Mouse (Mus musculus): ENCODE data around the gene Tspan11. TPM values are rescaled to one million over a fixed set of nuclear protein-coding genes. Genes with fewer than 3 reads are reported as not detected.

Gene Tspan11
- total RNA-seq (2017), result not detected in 2 replicates

- ATAC-seq (replicated peaks; ENCODE audit: low read depth, poor library complexity, severe bottlenecking), result no peak
Observed at GRCm38 (mm10) chr6:127887511-127888421, at the start of gene Tspan11. Gene Tspan11, plus strand, starts transcription at chr6:127887589.

GRCm38 (mm10) chr6:127837910-127838309 is 49.5 kb upstream of the Tspan11 start:
- no peak for ATAC-seq (replicated peaks; ENCODE audit: low read depth, poor library complexity, severe bottlenecking)

- no peak for ATAC-seq (replicated peaks; ENCODE audit: low read depth, poor library complexity, severe bottlenecking)
Observed at GRCm38 (mm10) chr6:127839538-127839937, 47.9 kb upstream of the Tspan11 start.

GRCm38 (mm10) chr6:127840171-127840570 is 47.2 kb upstream of the Tspan11 start:
- ATAC-seq (replicated peaks; ENCODE audit: low read depth, poor library complexity, severe bottlenecking), result no peak

DNA sequence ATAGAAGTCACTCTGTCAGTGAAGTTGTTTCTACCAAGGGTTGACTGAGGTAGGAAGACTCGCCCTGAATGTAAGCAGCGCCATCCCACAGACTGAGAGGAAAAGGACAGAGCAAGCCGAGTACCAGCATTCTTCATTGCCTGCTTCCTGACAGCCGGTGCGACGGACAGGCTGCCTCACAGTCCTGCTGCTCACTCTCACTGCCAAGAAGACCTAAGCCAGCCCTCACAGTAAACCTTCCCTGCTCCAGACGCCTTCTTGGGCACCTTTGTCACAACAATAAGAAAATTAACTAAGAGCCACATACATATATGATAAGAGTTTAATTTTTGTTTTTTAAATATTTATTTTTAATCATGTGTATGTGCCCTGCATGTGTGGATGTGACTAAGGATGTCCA is 46.1 kb upstream of the Tspan11 start:
- ATAC-seq (replicated peaks; ENCODE audit: low read depth, poor library complexity, severe bottlenecking), result no peak

- ATAC-seq (replicated peaks; ENCODE audit: low read depth, poor library complexity, severe bottlenecking), result no peak
Observed at GRCm38 (mm10) chr6:127846521-127846920, 40.9 kb upstream of the Tspan11 start.

GRCm38 (mm10) chr6:127849496-127849895 is 37.9 kb upstream of the Tspan11 start:
- no peak for ATAC-seq (replicated peaks; ENCODE audit: low read depth, poor library complexity, severe bottlenecking)

DNA sequence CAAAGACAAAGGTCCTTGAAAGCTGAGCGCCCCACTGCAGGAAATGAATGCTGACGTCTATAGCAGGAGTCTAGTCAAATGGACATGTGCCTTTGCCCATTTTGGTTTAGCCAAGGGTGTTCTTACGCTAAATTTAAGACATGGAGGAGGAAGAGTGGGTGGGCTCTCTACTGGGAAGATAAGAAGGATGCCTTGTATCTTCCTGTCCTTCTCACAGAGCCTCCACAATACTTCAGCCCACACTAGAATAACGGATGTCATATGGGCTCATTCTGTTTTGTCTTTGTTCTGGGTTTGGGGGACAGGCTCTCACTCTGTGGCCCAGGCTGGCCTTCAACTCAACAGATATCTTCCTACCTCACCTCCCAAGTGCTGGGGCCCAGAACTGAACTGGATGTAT is 35.8 kb upstream of the Tspan11 start:
- no peak for ATAC-seq (replicated peaks; ENCODE audit: low read depth, poor library complexity, severe bottlenecking)

GRCm38 (mm10) chr6:127853241-127853640 is 34.1 kb upstream of the Tspan11 start:
- ATAC-seq (replicated peaks; ENCODE audit: low read depth, poor library complexity, severe bottlenecking), result no peak

DNA sequence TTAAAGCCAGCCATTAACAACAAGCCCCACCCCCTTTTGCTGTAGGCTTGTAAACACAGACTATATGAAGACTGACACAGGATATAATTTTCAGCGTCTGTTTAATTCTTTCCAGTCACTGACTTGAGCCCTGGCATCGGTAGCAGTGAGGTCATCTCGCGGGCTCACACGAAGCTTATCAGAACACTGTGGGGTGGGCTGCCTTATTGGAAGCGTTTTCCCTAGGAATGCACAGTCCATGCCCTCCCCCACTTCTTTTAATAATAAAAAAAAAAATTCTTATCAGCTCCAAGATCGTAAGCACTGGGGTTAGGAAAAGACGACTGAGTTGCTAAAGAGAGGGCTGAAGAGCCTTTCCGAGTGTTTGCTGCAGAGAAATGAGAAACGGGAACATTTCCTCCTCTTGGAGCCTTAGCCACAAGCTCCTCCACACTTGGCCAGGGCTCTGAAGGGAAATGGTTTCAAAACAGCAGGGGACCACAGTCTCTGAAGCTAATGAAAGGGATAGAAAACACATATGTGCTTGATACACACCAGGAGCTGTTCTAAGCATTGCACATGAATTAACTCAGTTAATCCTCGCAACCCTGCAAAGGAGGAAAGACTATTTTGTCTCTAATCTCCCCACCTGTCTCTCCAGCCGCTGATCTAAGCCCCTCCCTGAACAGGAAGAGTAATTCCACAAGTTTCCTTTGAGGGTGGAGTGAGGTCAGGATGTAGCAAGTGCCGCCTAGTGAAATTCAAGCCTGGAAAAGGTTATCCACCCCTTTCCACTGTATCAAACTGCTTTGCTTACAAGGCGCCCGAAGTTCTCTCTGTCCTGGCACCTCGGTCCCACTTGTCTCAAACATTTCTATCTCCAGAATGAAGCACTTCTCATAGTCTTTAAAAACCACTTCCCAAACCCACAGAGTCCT is 33.4 kb upstream of the Tspan11 start:
- ATAC-seq (replicated peaks; ENCODE audit: low read depth, poor library complexity, severe bottlenecking), result no peak

DNA sequence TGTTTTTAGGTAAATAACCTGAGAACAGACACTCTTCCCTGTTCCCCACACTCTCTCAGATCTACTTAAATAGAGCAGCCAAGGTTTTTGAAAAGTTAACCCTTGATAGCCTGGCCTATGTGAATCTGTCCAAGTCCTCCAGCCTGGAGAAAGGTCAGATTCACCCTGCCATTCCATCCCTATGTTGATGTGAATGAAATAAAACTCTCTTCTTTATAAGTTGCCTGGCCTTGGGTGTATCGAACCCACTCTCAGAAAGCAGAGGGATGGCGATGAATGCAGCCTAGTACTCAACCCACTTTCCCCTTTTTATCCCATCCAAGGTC is 32.7 kb upstream of the Tspan11 start:
- no peak for ATAC-seq (replicated peaks; ENCODE audit: low read depth, poor library complexity, severe bottlenecking)

DNA sequence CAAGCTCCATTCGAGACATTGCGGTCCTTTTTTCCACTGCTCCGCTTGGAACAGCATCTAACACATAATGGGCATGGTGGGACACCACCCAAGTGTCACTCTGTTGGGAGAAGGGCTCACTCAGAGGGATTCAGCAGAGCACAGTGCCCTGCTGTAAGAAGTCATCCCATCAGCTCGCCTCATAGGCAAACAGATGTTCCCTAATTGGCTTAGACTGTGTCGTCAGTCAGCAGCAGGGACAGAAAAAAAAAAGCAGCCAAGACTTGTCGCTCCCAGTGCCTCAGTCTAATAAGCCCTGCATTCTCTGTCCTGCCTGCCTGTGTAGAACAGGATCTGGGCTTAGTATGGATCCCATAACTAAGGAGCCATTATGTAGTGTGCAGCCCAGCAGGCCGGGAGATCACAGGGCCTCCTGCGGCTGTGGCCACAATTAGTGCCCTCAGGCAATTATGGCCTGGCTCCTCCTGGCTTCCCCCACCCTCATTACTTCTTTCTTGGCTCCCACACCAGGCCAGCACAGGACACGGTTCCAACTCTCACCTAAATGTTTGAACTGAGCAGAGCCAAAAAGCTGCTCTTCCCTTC is 31.6 kb upstream of the Tspan11 start:
- ATAC-seq (replicated peaks; ENCODE audit: low read depth, poor library complexity, severe bottlenecking), result no peak

DNA sequence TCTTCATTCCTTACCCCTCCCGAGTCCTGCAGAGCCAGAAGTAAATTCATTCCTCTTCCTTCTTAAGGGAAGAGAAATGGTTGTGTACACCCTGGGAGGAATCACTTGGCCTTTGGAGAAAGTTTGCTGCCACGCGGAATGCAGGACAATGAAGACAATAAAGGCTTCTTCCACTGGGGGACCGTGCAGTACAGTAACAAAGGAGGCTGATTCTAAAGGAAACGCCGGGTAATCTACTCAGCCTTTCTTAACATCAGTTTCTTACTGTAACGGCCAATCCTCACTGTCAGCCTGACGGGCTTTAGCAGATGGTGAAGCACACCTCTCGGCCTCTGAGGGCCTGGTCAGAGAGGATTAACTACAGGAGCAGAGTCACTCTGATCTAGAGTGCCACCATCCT is 25.4 kb upstream of the Tspan11 start:
- ATAC-seq (replicated peaks; ENCODE audit: low read depth, poor library complexity, severe bottlenecking), result no peak

DNA sequence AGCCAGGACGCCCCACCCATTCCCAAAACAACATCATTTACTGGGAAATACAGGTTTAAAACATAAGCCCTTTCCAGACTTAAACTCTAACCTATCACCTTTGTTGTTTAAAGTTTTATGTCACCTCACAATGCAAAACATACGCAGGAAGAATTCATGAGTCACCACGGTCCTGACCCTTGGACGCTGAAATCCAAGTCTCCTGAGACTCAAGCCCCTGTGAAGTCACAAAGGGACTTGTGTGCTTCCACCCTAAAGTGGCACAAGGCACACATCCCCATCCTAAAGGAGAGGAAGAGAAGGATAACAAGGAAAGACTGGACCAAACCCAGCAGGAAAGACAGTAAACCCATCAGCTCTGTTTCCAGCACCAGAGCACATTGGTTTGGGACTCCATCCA is 22.0 kb upstream of the Tspan11 start:
- ATAC-seq (replicated peaks; ENCODE audit: low read depth, poor library complexity, severe bottlenecking), result no peak

DNA sequence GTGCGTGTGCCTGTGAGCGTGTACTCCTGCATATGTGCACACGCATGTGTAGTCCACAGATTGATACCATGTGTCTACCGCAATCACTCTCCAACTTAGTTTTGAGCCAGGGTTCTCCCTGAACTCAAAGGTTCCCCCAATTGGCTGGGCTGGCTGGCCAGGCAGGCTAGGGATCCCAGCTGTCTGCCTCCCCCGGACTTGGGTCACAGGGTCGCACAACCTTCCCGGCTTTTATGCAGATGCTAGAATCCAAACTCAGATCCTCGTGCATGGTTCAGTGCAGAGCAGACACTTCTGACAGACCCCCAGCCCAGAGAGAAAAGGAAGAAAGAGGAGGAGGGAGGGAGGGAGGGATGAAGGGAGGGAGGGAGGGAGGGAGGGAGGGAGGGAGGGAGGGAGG is 18.8 kb upstream of the Tspan11 start:
- no peak for ATAC-seq (replicated peaks; ENCODE audit: low read depth, poor library complexity, severe bottlenecking)

GRCm38 (mm10) chr6:127869121-127869520 is 18.3 kb upstream of the Tspan11 start:
- no peak for ATAC-seq (replicated peaks; ENCODE audit: low read depth, poor library complexity, severe bottlenecking)

DNA sequence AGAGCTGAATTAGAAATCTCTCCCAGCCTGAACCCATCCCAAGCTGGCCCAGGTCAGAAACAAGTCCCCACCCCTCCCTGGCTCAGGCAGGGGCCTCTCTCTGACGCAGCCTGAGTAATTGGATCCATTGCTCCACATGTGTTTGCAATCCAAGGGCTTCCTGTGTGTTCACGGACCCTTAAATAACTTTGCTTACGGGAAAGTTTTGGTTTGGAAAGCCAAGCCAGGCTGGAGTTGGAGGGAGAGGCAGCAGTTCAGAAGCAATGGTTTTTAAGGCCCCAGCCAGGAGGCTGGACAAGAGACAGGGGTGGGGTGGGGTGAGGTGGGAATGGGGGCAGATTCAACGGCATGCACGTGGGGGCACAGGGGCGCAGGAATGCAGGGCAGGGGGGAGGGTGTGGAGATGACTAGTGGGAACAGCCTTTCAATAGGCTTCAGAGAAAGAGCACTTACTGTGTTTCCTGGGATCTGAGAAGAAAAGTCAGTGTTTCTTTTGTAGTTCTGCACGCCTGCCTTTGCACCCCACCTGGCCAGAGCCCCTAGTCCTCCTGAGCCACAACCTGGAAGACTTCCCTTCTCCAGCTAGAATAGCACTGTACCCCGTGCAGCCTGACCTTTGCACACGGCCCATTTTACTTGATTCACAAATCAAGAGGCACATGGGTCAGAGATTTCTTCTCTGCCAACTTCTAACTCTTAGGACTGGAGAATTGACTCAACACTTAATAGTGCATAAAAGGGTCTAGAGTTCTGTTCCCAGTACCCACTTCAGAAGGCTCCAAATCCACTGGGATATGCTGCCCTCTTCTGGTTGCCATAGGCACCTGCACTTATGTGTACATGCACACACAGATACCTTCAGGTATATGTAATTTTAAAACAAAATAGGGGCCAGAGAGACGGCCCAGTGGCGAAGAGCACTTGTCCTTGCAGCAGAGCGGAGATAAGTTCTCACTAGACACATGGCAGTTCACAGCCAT is 16.8 kb upstream of the Tspan11 start:
- ATAC-seq (replicated peaks; ENCODE audit: low read depth, poor library complexity, severe bottlenecking), result no peak

DNA sequence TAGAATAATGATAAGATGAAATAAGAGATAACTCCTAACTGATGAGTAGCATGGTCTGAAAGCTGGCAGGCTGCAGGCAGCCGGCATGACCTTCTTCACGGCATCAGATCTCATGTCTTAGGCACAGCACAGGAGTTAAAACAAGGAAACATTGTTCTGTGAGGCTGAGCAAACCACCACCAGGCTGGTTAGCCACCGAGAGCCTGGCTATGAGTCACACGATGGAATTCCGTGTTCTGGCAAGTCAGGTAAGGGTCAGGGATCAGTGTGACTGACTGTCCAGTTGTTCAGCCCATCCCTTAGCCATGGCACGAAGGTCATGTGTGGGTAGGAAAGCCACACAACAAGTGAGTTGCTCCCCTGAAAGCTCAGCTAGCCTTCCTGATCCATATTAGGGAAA is 16.0 kb upstream of the Tspan11 start:
- no peak for ATAC-seq (replicated peaks; ENCODE audit: low read depth, poor library complexity, severe bottlenecking)

GRCm38 (mm10) chr6:127872581-127872980 is 14.8 kb upstream of the Tspan11 start:
- no peak for ATAC-seq (replicated peaks; ENCODE audit: low read depth, poor library complexity, severe bottlenecking)

DNA sequence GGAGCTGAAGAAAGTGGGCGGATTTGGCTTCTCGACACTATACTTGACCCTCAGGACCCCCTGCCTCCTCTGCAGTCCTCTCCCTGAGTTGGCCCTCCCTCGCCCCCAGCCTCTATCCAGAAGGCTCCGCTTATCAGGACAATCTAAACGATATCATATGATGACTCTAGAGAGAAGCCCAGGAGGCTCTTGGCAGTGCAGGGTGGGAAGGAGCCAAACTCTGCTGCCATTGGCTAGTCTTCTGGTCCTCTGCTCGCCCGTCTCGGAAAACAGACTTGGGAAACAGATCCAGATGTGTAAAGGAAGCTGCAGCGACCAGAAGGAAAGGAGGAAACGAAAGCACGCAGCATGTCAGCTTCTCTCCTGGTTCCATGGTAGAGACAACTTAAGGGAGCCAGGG is 11.5 kb upstream of the Tspan11 start:
- ATAC-seq (replicated peaks; ENCODE audit: low read depth, poor library complexity, severe bottlenecking), result no peak

All from common myeloid progenitor, adult 5-6 weeks (primary cell).